Mouse (Mus musculus) gastrocnemius, postnatal 36 days (tissue): ENCODE results near the gene Cbr2. TPM values are rescaled to one million over a fixed set of nuclear protein-coding genes. Genes with fewer than 3 reads are reported as not detected.

Source experiments
- DNase-seq, 2 experiments: peaks; one replicate each; pipeline ENCODE4 v3.0.0; 2022
- intact Hi-C: fragments of 180-260 bp; cut with DNase I; formaldehyde crosslinking; loops from one replicate; pipeline ENCODE4 v1.15.1; 2025
- total RNA-seq, 2 experiments: library from RNA; stranded (reverse); gene quantifications; 2 replicates each; pipeline ENCODE4 v1.2.3; 2021

Gene Cbr2
- total RNA-seq, 2 experiments from 2014 or later = 9.2 to 15.8 TPM

- intact Hi-C loops = loop anchor here (2.0 to 5.0 kb wide), 2 partner anchors 55 to 192 kb away; no protein-coding TSS in a partner anchor
- peak; percentile 92 to 95 for DNase-seq
These were observed 18.1 kb downstream of the Cbr2 start, which contains the start of the genes Cenpx and Lrrc45 for GRCm38 (mm10) chr11:120713580-120714518. Gene Cenpx (minus strand): TSS chr11:120713738. Gene Lrrc45 (plus strand): TSS chr11:120713925.

DNA sequence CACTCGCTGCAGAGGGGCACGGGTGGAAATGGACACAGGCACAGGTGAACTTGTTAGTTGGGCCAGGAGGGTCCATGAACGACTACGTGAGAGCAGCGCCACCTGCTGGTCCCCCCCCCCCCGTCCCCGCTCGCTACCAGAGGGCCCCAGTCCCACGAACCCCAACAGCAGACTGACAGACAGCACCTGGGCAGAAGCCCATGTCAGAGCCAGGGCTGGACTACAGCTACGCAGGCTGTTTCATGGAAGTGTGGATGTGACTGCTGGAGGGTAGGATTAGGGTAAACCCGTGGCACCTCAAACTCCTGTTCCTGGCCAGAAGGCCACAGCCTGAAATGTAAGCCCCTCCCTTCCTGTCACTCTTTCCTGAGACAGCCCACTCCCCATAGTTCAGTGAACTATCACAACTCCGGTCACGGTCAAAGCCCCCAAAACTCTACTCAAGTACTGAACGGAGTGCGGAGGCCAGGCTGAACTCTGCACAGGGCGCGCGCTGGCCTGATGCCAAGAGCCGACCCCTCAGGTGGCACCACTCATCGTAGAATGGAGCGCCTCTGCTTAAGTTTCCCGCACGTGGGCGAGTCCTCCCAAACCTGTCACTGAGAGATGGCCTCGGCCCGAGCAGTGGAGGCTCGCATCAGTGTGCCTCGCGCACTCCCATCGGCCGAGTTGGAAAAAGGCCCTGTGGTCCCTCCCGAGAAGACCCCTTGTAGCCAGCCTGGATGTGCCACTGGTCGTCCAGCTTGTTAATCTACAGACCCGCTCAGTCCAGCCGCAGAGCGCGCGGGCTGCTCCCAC, 18.9 kb downstream of the Cbr2 start:
- intact Hi-C loops = loop anchor here (1.0 to 5.0 kb wide), 4 partner anchors 43 to 191 kb away; no protein-coding TSS in a partner anchor
- DNase-seq = peak in 1 of 2 experiments; percentile 45

DNA sequence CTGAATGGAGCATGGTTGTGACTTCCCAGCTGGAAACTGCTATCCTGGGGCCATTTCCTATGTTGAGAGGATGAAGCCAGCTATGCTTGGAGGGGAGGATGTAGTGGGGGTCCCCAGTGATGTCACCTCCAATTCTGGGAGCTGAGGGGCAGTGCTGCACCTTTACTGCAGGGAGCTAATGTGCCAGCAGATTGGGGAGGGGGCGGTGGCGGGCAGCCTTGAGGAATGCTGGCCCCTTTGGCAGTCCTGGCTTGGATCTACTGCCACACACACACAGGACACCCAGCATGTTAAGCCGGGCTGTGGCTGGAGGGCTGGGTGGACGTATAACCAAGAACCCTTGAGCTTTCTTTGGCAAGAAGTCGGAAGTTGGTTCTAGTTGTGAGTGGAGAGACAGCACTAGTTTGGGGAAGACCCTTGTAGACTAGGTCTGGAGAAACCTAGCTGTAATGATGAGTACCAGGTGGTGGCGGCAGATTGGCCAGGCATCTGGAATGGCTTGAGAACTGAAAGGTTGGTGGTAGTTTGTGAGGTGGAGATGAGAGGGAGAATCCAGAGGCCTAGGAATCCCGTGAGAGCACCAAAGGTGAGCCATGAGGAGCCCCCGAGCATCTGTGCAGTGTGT, 19.8 kb downstream of the Cbr2 start:
- intact Hi-C loops = loop anchor here (1.0 to 5.0 kb wide), 4 partner anchors 42 to 190 kb away; no protein-coding TSS in a partner anchor
- no peak for DNase-seq

GRCm38 (mm10) chr11:120710672-120711071, 21.2 kb downstream of the Cbr2 start:
- DNase-seq = no peak
- intact Hi-C loops = loop anchor here (5.0 kb wide), 1 partner anchor 188 kb away; no protein-coding TSS in a partner anchor

DNA sequence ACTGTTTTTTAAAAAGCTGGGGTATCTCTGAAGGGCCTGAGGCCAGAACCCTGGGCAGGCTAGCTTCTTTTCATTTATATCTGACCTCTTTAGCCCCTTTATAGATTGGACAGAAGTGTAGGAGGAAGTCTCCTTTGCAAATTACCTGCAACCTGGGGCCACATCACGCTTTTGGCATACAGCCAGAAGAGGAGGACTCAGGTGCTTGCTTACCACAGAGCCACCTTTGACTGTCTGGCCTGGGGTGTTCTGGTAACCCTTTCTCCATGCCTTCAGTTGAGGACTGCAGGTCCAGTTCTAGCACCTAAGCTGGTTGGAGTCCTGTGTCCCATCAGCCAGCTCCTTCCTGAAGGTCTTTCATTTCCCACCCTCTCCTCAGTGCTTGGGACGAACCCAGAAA, 22.4 kb downstream of the Cbr2 start:
- intact Hi-C loops = no loop called here

GRCm38 (mm10) chr11:120707969-120708368, 23.9 kb downstream of the Cbr2 start:
- no peak for DNase-seq
- intact Hi-C loops = no loop called here

More for the DNA sequence above, 22.4 kb downstream of the Cbr2 start:
- no peak for DNase-seq

DNA sequence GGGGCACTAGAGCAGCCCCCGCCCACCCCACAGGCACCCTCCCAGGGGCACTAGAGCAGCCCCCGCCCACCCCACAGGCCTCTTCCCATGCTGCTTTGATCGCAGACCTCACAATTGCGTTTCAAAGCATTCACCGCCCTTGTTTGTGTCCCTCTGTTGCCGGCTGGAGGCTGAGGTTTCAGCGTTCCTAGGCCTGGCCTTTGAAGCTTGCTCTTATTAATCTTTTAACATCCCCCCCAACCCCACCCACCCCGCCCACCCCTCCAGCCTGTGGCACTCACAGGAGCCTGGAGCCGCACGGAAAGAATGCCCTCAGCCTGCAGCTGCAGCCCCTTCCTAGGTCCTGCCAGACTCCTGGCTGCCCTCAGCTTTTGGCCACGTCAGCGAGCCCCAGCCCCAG, 24.7 kb downstream of the Cbr2 start:
- intact Hi-C loops = no loop called here
- DNase-seq = no peak

DNA sequence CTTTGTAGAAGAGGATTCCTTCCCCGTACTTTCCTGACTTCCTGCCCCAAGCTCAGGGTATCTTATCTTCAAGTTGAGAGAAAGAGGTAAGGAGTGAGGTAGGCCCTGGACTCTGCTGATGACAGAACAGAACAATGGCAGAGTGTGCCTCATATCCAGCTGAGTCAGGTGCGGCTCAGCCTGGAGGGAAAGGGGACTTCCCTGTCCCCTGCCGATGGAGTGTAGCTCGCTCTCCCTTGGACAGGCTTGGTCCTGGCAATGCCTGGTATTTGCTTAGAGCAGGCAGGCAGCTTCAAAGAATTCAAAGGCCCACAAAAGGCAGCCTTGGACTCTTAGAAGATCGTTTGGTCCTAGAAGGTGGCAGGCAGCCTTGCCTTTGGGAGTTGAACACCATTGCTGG, 25.8 kb downstream of the Cbr2 start:
- DNase-seq = no peak
- intact Hi-C loops = no loop called here

- intact Hi-C loops = no loop called here
- no peak for DNase-seq
These were observed 27.2 kb downstream of the Cbr2 start for GRCm38 (mm10) chr11:120704486-120705325.

GRCm38 (mm10) chr11:120703696-120704454, 28.0 kb downstream of the Cbr2 start:
- intact Hi-C loops = no loop called here
- DNase-seq = no peak

DNA sequence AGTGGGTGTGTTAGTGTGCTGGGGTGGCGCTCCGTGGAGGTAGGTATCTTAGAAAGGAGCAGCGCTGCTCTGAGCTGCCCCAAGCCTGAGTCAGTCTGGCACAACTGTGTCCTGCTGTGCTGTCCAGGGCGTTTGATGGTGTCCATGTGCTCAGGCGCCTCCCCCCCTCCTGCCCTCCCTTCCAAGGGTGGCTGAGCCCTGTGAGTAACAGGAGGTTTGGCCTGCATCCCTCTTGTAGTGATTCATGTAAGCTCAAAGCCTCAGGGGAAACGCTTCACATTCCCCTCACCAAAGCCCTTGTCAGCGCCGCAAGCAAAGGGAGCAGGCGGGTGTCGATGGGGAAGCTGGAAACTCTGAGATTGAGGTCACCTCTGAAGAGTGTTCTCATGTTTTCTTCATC, 34.2 kb downstream of the Cbr2 start:
- peak; percentile 47 to 64 for DNase-seq
- intact Hi-C loops = no loop called here

GRCm38 (mm10) chr11:120696568-120696967, 35.3 kb downstream of the Cbr2 start:
- intact Hi-C loops = no loop called here
- DNase-seq = no peak

- intact Hi-C loops = no loop called here
- DNase-seq = no peak
These were observed 36.3 kb downstream of the Cbr2 start for GRCm38 (mm10) chr11:120695641-120696040.

DNA sequence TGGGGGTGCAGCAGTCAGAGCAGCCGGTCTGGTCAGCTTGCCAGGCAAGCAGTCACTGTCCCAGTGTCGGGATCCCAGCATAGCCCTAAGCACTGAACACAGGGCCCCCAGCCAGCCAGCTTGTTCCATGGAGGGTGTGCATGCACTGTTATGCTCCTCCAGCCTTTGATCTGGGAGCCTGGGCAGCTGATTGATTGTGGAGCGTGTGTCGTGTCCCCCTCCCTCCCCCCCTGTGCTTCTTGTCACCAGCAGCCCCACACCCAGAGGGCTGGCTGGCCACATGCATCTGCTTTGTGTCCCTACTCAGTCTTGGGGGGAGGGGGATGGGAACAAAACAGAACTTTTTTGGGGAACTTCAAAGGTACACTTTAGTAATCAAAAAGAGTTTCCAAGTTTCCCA, 36.7 kb downstream of the Cbr2 start:
- no peak for DNase-seq

DNA sequence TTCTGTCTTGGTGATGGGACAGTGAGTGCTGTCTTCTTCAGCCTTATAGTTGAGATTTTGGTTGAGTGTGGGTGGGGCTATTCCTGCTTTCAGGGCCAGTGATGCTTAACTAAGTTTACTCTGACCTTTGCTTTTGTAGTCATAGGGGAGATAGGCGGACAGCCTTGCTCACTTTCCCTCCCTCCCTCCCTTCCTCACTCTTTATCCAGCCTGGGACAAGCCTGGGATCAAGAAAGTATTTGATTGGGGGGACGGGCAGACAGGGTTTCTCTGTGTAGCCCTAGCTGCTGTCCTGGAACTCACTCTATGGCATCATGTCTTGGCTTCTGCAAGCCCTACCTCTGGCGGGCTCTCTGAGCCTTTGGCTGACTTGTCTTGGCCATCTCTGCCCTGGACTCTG, 38.5 kb downstream of the Cbr2 start:
- no peak for DNase-seq
- intact Hi-C loops = loop anchor here (5.0 kb wide), 1 partner anchor 181 kb away; no protein-coding TSS in a partner anchor

More for the DNA sequence above, 36.7 kb downstream of the Cbr2 start:
- intact Hi-C loops = no loop called here

DNA sequence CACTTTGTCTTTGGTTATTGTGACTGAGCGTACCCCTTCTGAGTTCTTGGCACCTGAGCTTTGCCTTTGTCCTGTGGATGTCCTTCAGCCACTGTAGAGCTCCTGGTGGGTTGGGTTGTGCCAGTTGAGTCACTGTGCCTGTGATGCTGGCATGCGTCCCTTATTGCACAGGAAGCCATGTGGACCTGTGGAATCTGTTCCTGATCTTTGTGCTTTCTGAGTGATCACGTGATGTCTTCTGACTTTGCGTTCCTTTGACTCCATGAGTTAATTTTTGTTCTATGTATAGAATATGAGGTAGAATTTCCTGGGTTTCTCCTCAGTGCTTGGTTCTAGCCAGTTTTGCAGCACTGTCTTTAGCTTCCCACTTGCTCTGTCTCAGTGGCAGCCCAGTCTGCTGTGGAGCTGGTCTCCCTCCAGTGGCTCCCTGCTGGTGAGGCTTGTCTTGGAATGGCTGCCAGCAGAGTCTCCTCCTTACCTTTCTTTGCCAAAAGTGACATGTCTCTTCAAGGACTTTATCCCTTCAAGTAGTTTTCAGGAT, 39.4 kb downstream of the Cbr2 start:
- no peak for DNase-seq
- intact Hi-C loops = loop anchor here (5.0 kb wide), 1 partner anchor 180 kb away; no protein-coding TSS in a partner anchor

- intact Hi-C loops = no loop called here
- DNase-seq = no peak
These were observed 42.5 kb downstream of the Cbr2 start for GRCm38 (mm10) chr11:120689365-120689764.

- intact Hi-C loops = no loop called here
- no peak for DNase-seq
These were observed 45.2 kb downstream of the Cbr2 start for GRCm38 (mm10) chr11:120686650-120687272.
